Mouse (Mus musculus) mesoderm, embryonic 11.5 days (tissue): ENCODE results near the gene Coa6.
A peak's percentile ranks its signal among the peaks of the same experiment; 100 is the strongest.

Experiments
- DNase-seq: peaks from one replicate; pipeline ENCODE4 v3.0.0-alpha.2; 2012; ENCODE audit warnings: low read depth, low spot score

Coa6 gene

DNA sequence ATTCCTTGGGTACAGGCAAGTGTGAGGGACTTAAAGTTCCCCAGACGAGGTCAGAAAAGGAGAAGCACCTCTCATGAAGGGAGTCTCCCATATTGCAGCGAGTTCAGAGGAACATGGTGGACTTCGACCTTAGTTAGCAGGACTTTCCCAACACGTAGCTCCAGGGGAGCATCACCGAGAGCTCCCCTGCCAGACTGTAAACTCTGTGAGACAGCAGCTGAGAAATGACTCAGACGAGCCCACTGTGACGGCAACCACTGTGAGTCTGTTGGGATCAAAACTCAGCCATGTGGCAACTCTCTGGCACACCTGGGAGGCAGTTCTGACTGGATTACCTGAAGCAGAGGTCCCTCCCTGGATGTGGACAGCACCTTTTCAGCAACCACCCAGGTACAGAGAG is 41.8 kb downstream of the Coa6 start:
- no peak for DNase-seq

DNA sequence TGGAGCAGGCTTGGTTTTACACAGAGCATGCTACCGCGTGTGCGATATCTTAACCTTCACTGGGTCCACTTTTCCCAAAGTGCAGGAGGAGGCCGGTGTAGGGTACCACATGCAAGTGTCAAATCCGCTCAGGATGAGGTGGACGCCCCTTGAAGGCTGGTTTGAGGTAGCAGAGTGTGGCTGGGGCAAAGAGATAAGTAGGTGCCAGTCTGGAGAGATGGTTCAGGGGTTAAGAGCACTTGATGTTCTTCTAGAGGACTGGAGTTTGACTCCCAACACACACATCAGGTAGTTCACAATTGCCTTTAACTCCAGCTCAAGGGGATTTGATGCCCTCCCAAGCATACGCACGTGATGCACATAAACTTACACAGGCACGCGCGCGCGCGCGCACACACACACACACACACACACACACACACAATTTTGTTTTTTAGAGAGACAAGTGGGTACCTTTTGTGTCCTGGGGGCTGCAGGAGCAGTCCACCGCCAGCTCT is 51.5 kb downstream of the Coa6 start:
- no peak for DNase-seq

DNA sequence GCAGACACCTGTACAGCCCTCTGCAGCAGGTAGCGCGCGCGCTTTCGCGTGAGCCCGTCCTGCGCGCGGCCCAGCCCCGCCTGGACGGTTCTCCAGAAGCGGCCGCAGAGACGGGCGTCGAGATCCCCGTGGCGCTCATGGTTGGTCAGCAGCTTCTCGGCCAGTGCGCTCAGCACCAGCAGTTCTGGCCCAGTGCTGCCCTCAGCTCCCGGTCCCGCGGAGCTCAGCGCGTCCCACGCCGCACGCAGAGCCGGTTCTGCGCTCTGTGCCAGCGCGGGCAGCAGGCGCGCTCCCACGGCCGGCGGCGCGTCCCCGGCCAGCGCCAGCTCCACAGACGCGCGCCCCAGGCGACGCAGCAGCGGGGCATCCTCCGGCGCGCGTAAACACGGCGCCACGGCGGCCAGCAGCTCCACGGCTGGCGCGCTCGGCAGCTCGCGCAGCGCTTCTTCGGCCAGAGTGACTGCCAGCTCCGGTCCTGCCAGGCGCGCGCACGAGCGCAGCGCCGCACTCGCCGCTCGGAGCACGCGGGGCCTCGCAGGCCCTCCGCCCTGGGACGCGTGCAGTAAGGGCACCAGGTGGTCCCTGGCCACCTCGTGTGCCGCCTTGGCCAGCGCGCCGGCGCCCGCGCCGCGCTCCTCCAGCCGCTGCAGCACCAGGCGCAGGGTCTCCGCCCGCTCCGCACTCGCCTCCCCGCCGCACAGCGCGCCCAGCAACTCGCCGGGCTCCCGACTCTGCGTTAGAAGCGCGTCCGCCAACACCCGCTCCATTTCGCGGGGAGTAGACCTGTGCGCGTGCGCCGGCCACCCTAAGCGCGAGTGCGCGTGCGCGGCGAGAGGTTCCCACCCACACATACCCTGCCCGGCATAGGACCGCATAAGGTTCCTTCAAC is 52.2 kb downstream of the Coa6 start, which contains the start of gene Tarbp1:
TSS of gene Tarbp1 (minus strand) at position 767 of the 889 bp plus-strand sequence.
- DNase-seq: peak; percentile 94
